Mouse (Mus musculus): Measurements from ENCODE around the gene AC134908.4. TPM values are rescaled to one million over a fixed set of nuclear protein-coding genes. Genes with fewer than 3 reads are reported as not detected.
A peak's percentile ranks its signal among the peaks of the same experiment; 100 is the strongest.

AC134908.4 gene
- polyA plus RNA-seq, 1 experiment from 2014 or later, result not detected

GRCm38 (mm10) chr17:25833961-25834594 lies 38.6 kb upstream of the AC134908.4 start:
- 50% methylated on average over 6 of the region's 6 CpGs for WGBS
- peaks cover 28% of the 10 kb centered on the region for H3K4me1 ChIP-seq (ENCODE audit: control insufficient read depth, insufficient read depth, low read length)
- H3K4me3 ChIP-seq (ENCODE audit: low read depth, low read length), result peak overlapping the region; percentile 89
- peak overlapping the region; percentile 87 for H3K9ac ChIP-seq (replicated peaks; ENCODE audit: low read length)
- DNase-seq (ENCODE audit: low spot score) (no peak), ATAC-seq (replicated peaks; ENCODE audit: insufficient number of reproducible peaks, low FRiP score, low TSS enrichment, low read depth) (no peak)
- peaks cover 4% of the 10 kb centered on the region for H3K36me3 ChIP-seq (replicated peaks; ENCODE audit: control insufficient read depth, insufficient read depth, low read depth, low read length)
- no peaks in the 10 kb centered on the region for H3K9me3 ChIP-seq (replicated peaks; ENCODE audit: control insufficient read depth, low read length)
- peak overlapping the region; percentile 89; the same call in 1 of the 2 replicates for H3K27ac ChIP-seq (replicated peaks; ENCODE audit: low read depth, low read length)
- H3K27me3 ChIP-seq (ENCODE audit: control insufficient read depth, insufficient read depth, low read length), result no peaks in the 10 kb centered on the region
- peak overlapping the region; percentile 75 for H3K4me2 ChIP-seq (ENCODE audit: low read depth, low read length)

GRCm38 (mm10) chr17:25833291-25833663 lies 37.8 kb upstream of the AC134908.4 start, which contains the start of gene Stub1:
Gene Stub1, minus strand, starts transcription at chr17:25833404.
- H3K4me3 ChIP-seq (ENCODE audit: low read depth, low read length), result peak within 1 kb of the TSS; percentile 89
- H3K36me3 ChIP-seq (replicated peaks; ENCODE audit: control insufficient read depth, insufficient read depth, low read depth, low read length), result peaks cover 2% of the 10 kb centered on the region
- H3K4me2 ChIP-seq (ENCODE audit: low read depth, low read length), result peak within 1 kb of the TSS; percentile 75
- H3K9ac ChIP-seq (replicated peaks; ENCODE audit: low read length), result peak within 1 kb of the TSS; percentile 87
- no peak; the same call in 1 of the 2 replicates for ATAC-seq (replicated peaks; ENCODE audit: insufficient number of reproducible peaks, low FRiP score, low TSS enrichment, low read depth)
- peaks cover 30% of the 10 kb centered on the region for H3K4me1 ChIP-seq (ENCODE audit: control insufficient read depth, insufficient read depth, low read length)
- peak within 1 kb of the TSS; percentile 89 for H3K27ac ChIP-seq (replicated peaks; ENCODE audit: low read depth, low read length)
- H3K27me3 ChIP-seq (ENCODE audit: control insufficient read depth, insufficient read depth, low read length), result no peaks in the 10 kb centered on the region
- peak; percentile 87 for DNase-seq (ENCODE audit: low spot score)
- H3K9me3 ChIP-seq (replicated peaks; ENCODE audit: control insufficient read depth, low read length), result no peaks in the 10 kb centered on the region
- WGBS, result under 1% methylated on average over 24 of the region's 24 CpGs

- Histone ChIP-seq H3K27ac (replicated peaks; ENCODE audit: low read depth, low read length) (peak overlapping the region; percentile 89), H3K9me3 (replicated peaks; ENCODE audit: control insufficient read depth, low read length) (no peaks in the 10 kb centered on the region), H3K9ac (replicated peaks; ENCODE audit: low read length) (peak overlapping the region; percentile 87), H3K36me3 (replicated peaks; ENCODE audit: control insufficient read depth, insufficient read depth, low read depth, low read length) (peaks cover 2% of the 10 kb centered on the region), H3K27me3 (ENCODE audit: control insufficient read depth, insufficient read depth, low read length) (no peaks in the 10 kb centered on the region), H3K4me3 (ENCODE audit: low read depth, low read length) (peak overlapping the region; percentile 89), H3K4me1 (ENCODE audit: control insufficient read depth, insufficient read depth, low read length) (peaks cover 31% of the 10 kb centered on the region), H3K4me2 (ENCODE audit: low read depth, low read length) (peak overlapping the region; percentile 75)
- under 1% methylated on average over 73 of the region's 77 CpGs for WGBS
- DNase-seq (ENCODE audit: low spot score) (peak; percentile 99), ATAC-seq (replicated peaks; ENCODE audit: insufficient number of reproducible peaks, low FRiP score, low TSS enrichment, low read depth) (peak; percentile 83)
These were observed 37.2 kb upstream of the AC134908.4 start for GRCm38 (mm10) chr17:25832436-25833290.

- Histone ChIP-seq H3K36me3 (replicated peaks; ENCODE audit: control insufficient read depth, insufficient read depth, low read depth, low read length) (peaks cover 2% of the 10 kb centered on the region), H3K4me2 (ENCODE audit: low read depth, low read length) (peak overlapping the region; percentile 75), H3K4me1 (ENCODE audit: control insufficient read depth, insufficient read depth, low read length) (peaks cover 27% of the 10 kb centered on the region), H3K9me3 (replicated peaks; ENCODE audit: control insufficient read depth, low read length) (no peaks in the 10 kb centered on the region), H3K27ac (replicated peaks; ENCODE audit: low read depth, low read length) (no peak overlapping the region), H3K4me3 (ENCODE audit: low read depth, low read length) (peak overlapping the region; percentile 89), H3K27me3 (ENCODE audit: control insufficient read depth, insufficient read depth, low read length) (no peaks in the 10 kb centered on the region), H3K9ac (replicated peaks; ENCODE audit: low read length) (peak overlapping the region; percentile 87)
- ATAC-seq (replicated peaks; ENCODE audit: insufficient number of reproducible peaks, low FRiP score, low TSS enrichment, low read depth), result no peak
- 59% methylated on average over 21 of the region's 21 CpGs for WGBS
- no peak for DNase-seq (ENCODE audit: low spot score)
These were observed 36.2 kb upstream of the AC134908.4 start for GRCm38 (mm10) chr17:25831451-25832281.

GRCm38 (mm10) chr17:25830806-25831431 lies 35.5 kb upstream of the AC134908.4 start:
- Histone ChIP-seq H3K4me1 (ENCODE audit: control insufficient read depth, insufficient read depth, low read length) (peaks cover 23% of the 10 kb centered on the region), H3K9ac (replicated peaks; ENCODE audit: low read length) (no peak overlapping the region), H3K9me3 (replicated peaks; ENCODE audit: control insufficient read depth, low read length) (no peaks in the 10 kb centered on the region), H3K4me2 (ENCODE audit: low read depth, low read length) (peak overlapping the region; percentile 75), H3K27me3 (ENCODE audit: control insufficient read depth, insufficient read depth, low read length) (no peaks in the 10 kb centered on the region), H3K27ac (replicated peaks; ENCODE audit: low read depth, low read length) (no peak overlapping the region), H3K36me3 (replicated peaks; ENCODE audit: control insufficient read depth, insufficient read depth, low read depth, low read length) (peaks cover 2% of the 10 kb centered on the region), H3K4me3 (ENCODE audit: low read depth, low read length) (peak overlapping the region; percentile 89; the same call in 1 of the 2 replicates)
- 84% methylated on average over 14 of the region's 14 CpGs for WGBS
- ATAC-seq (replicated peaks; ENCODE audit: insufficient number of reproducible peaks, low FRiP score, low TSS enrichment, low read depth) (no peak), DNase-seq (ENCODE audit: low spot score) (no peak)

- WGBS, result 89% methylated on average over 4 of the region's 4 CpGs
- Histone ChIP-seq H3K9ac (replicated peaks; ENCODE audit: low read length) (no peak overlapping the region), H3K4me1 (ENCODE audit: control insufficient read depth, insufficient read depth, low read length) (peaks cover 23% of the 10 kb centered on the region)
These were observed 34.8 kb upstream of the AC134908.4 start for GRCm38 (mm10) chr17:25830200-25830753.

GRCm38 (mm10) chr17:25829558-25830017 lies 34.1 kb upstream of the AC134908.4 start:
- no peaks in the 10 kb centered on the region for H3K9me3 ChIP-seq (replicated peaks; ENCODE audit: control insufficient read depth, low read length)
- H3K36me3 ChIP-seq (replicated peaks; ENCODE audit: control insufficient read depth, insufficient read depth, low read depth, low read length), result no peaks in the 10 kb centered on the region; the same call in none of the 2 replicates
- H3K4me2 ChIP-seq (ENCODE audit: low read depth, low read length), result peak overlapping the region; percentile 42
- no peaks in the 10 kb centered on the region for H3K27me3 ChIP-seq (ENCODE audit: control insufficient read depth, insufficient read depth, low read length)
- H3K9ac ChIP-seq (replicated peaks; ENCODE audit: low read length), result peak overlapping the region; percentile 80
- no peak overlapping the region for H3K27ac ChIP-seq (replicated peaks; ENCODE audit: low read depth, low read length)
- 39% methylated on average over 8 of the region's 8 CpGs for WGBS
- H3K4me3 ChIP-seq (ENCODE audit: low read depth, low read length), result peak overlapping the region; percentile 53
- ATAC-seq (replicated peaks; ENCODE audit: insufficient number of reproducible peaks, low FRiP score, low TSS enrichment, low read depth) (no peak), DNase-seq (ENCODE audit: low spot score) (no peak)
- H3K4me1 ChIP-seq (ENCODE audit: control insufficient read depth, insufficient read depth, low read length), result peaks cover 20% of the 10 kb centered on the region

More at GRCm38 (mm10) chr17:25830200-25830753, 34.8 kb upstream of the AC134908.4 start:
- Histone ChIP-seq H3K4me3 (ENCODE audit: low read depth, low read length) (no peak overlapping the region), H3K36me3 (replicated peaks; ENCODE audit: control insufficient read depth, insufficient read depth, low read depth, low read length) (peaks cover 2% of the 10 kb centered on the region), H3K9me3 (replicated peaks; ENCODE audit: control insufficient read depth, low read length) (no peaks in the 10 kb centered on the region), H3K27me3 (ENCODE audit: control insufficient read depth, insufficient read depth, low read length) (no peaks in the 10 kb centered on the region), H3K4me2 (ENCODE audit: low read depth, low read length) (peak overlapping the region; percentile 42; the same call in 1 of the 2 replicates), H3K27ac (replicated peaks; ENCODE audit: low read depth, low read length) (no peak overlapping the region)
- ATAC-seq (replicated peaks; ENCODE audit: insufficient number of reproducible peaks, low FRiP score, low TSS enrichment, low read depth), result no peak
- no peak for DNase-seq (ENCODE audit: low spot score)
